Mouse (Mus musculus) hindbrain, embryonic 12.5 days (tissue): ENCODE measurements around the gene Pet100. TPM values are rescaled to one million over a fixed set of nuclear protein-coding genes. Genes with fewer than 3 reads are reported as not detected.

Experiments used
- ATAC-seq: fragments of 200-750 bp; cut with Nextera tagmentation; 2 replicates; pipeline ENCODE4 v1.8.0; 2017; ENCODE audit warnings: moderate TSS enrichment; ENCODE audit not compliant: low FRiP score
- H3K27ac ChIP-seq: fragments of 300-500 bp; sonication (generic); 2 replicates; pipeline ENCODE4 v1.5.1; 2016; ENCODE audit warnings: mild to moderate bottlenecking
- H3K27me3 ChIP-seq: fragments of 300-500 bp; sonication (generic); 2 replicates; pipeline ENCODE4 v1.6.1; 2016; ENCODE audit warnings: mild to moderate bottlenecking
- H3K36me3 ChIP-seq: fragments of 300-500 bp; sonication (generic); 2 replicates; pipeline ENCODE4 v1.6.1; 2016; ENCODE audit warnings: mild to moderate bottlenecking
- H3K4me1 ChIP-seq: fragments of 300-500 bp; sonication (generic); 2 replicates; pipeline ENCODE4 v1.6.1; 2016
- H3K4me2 ChIP-seq: fragments of 300-500 bp; sonication (generic); replicated peaks from 2 replicates; pipeline ENCODE4 v1.6.1; 2016; ENCODE audit warnings: mild to moderate bottlenecking
- H3K4me3 ChIP-seq: fragments of 300-500 bp; sonication (generic); 2 replicates; pipeline ENCODE4 v1.5.1; 2016; ENCODE audit warnings: mild to moderate bottlenecking
- H3K9ac ChIP-seq: fragments of 300-500 bp; sonication (generic); 2 replicates; pipeline ENCODE4 v1.6.1; 2016; ENCODE audit warnings: mild to moderate bottlenecking, moderate library complexity
- H3K9me3 ChIP-seq: fragments of 300-500 bp; sonication (generic); replicated peaks from 2 replicates; pipeline ENCODE4 v1.6.1; 2016; ENCODE audit warnings: mild to moderate bottlenecking
- WGBS: fragments of 180-500 bp; shearing (Covaris S2); methylation state at CpG from one replicate; pipeline ENCODE4 v1.1.7; 2016; 5-methylcytosine and 5-hydroxymethylcytosine counted together
- polyA plus RNA-seq: library from polyadenylated mRNA; unstranded; fragments of >200 nt; fragmentation: Nextera tagmentation; extraction: Ambion mirVana; gene quantifications from 2 replicates; pipeline ENCODE4 v1.2.1, GENCODE M21; 2016

The Pet100 gene
- polyA plus RNA-seq, 1 experiment from 2014 or later = 116 TPM

DNA sequence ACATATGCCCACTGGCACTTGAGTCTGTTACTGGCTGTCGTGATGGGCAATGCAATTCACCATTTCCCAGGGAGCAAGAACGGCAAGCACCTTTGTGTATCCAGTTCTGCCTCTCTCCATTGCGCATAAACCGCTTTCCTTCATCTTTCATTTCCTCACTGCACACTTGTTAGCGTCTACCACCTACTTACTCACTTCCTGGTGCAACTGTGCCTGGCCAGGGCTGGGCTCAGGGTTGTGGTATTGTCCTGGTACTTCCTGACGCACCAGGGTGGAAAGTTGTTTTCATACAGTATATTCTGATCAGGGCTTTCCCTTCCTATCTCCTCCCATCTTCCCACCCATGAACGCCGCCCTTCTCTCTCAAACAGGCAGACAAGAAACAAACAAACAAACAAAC is 39.5 kb downstream of the Pet100 start:
- no peak overlapping the region for H3K4me3 ChIP-seq
- H3K9me3 ChIP-seq = no peaks in the 10 kb centered on the region; the same call in 1 of the 2 replicates
- H3K36me3 ChIP-seq = no peaks in the 10 kb centered on the region
- no peak overlapping the region for H3K4me2 ChIP-seq
- H3K4me1 ChIP-seq = peaks cover 7% of the 10 kb centered on the region
- no peak overlapping the region for H3K27ac ChIP-seq
- no peaks in the 10 kb centered on the region for H3K27me3 ChIP-seq
- no peak overlapping the region for H3K9ac ChIP-seq
- WGBS = 79% methylated on average over 8 of the region's 8 CpGs
- ATAC-seq = no peak

- no peak overlapping the region for H3K27ac ChIP-seq
- H3K4me3 ChIP-seq = no peak overlapping the region
- no peak for ATAC-seq
- no peaks in the 10 kb centered on the region for H3K4me1 ChIP-seq
- no peaks in the 10 kb centered on the region for H3K36me3 ChIP-seq
- no peaks in the 10 kb centered on the region; the same call in 1 of the 2 replicates for H3K9me3 ChIP-seq
- no peak overlapping the region for H3K9ac ChIP-seq
- 66% methylated on average over 4 of the region's 5 CpGs for WGBS
- H3K27me3 ChIP-seq = no peaks in the 10 kb centered on the region; the same call in 1 of the 2 replicates
- no peak overlapping the region for H3K4me2 ChIP-seq
Measured at GRCm38 (mm10) chr8:3664405-3664804, 43.1 kb downstream of the Pet100 start.

GRCm38 (mm10) chr8:3665507-3665906 is 44.2 kb downstream of the Pet100 start, which contains the start of gene Mcemp1:
Mcemp1 (plus strand) TSS chr8:3665754.
- no peak for ATAC-seq
- 82% methylated on average over 6 of the region's 6 CpGs for WGBS

GRCm38 (mm10) chr8:3670388-3670787 is 49.0 kb downstream of the Pet100 start:
- Histone ChIP-seq H3K4me3 (no peak overlapping the region), H3K27ac (no peak overlapping the region), H3K27me3 (no peaks in the 10 kb centered on the region; the same call in 1 of the 2 replicates), H3K36me3 (no peaks in the 10 kb centered on the region), H3K4me1 (no peaks in the 10 kb centered on the region; the same call in 1 of the 2 replicates), H3K9ac (no peak overlapping the region), H3K4me2 (no peak overlapping the region), H3K9me3 (no peaks in the 10 kb centered on the region)
- ATAC-seq = no peak
- 93% methylated on average over 2 of the region's 2 CpGs for WGBS

More at GRCm38 (mm10) chr8:3665507-3665906, 44.2 kb downstream of the Pet100 start, which contains the start of gene Mcemp1:
- Histone ChIP-seq H3K4me2 (no peak within 1 kb of the TSS), H3K4me3 (no peak within 1 kb of the TSS), H3K9ac (no peak within 1 kb of the TSS), H3K36me3 (no peaks in the 10 kb centered on the region), H3K27me3 (no peaks in the 10 kb centered on the region; the same call in 1 of the 2 replicates), H3K27ac (no peak within 1 kb of the TSS), H3K9me3 (no peaks in the 10 kb centered on the region; the same call in 1 of the 2 replicates), H3K4me1 (no peaks in the 10 kb centered on the region)

DNA sequence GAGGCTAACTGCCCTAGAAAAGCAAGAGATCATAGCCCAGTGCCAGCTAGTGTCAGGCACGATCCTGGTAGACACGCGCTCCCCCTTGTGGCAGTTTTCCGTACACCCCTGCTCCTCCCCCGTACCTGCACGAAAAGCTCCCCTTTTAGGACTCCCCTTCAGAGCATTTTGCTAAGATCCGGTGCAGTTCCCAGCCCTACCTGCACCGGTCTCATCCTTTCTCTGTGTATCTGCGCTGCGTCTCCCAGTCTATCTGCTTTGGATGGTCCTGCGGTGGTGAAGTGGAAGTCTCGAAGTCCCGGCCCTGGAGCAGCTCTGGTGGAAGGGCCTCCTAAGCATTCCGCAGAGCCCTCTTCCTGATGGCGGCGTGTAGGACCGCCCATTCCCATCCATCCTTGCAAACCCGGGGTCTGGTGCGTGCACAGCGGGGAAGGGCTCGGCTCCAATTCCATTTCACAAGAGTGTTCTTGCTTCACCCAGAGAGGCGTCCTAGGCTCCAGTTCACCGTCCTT is 50.7 kb downstream of the Pet100 start, which contains the start of gene Fcor:
TSS of gene Fcor (minus strand) at position 383 of the 512 bp plus-strand sequence.
- Histone ChIP-seq H3K27me3 (no peaks in the 10 kb centered on the region; the same call in 1 of the 2 replicates), H3K4me3 (peak within 1 kb of the TSS; percentile 41), H3K36me3 (no peaks in the 10 kb centered on the region), H3K4me1 (peaks cover 2% of the 10 kb centered on the region; the same call in 1 of the 2 replicates), H3K9ac (peak within 1 kb of the TSS; percentile 54), H3K27ac (peak within 1 kb of the TSS; percentile 68), H3K4me2 (peak within 1 kb of the TSS; percentile 60), H3K9me3 (no peaks in the 10 kb centered on the region)
- ATAC-seq = peak; percentile 87
- under 1% methylated on average over 23 of the region's 23 CpGs for WGBS

DNA sequence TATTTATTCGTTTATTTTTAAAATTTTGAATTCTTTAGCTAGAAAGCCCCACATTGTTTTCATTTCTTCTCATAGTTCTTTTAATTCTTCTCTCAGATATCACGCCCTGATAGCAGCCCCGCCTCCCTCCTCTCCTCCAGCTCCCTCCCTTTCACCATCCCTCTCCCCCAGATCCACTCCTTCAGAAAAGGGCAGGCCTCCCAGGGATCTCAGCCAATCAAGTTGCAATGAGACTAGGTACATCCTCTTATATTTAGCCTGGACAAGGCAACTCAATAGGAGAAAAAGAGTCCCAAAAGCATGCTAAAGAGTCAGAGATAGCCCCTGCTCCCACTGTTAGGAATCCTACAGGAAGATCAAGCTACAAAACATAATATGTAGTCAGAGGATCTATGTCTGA is 53.3 kb downstream of the Pet100 start:
- H3K27ac ChIP-seq = no peak overlapping the region
- H3K4me2 ChIP-seq = no peak overlapping the region
- no peaks in the 10 kb centered on the region for H3K9me3 ChIP-seq
- H3K36me3 ChIP-seq = peaks cover 11% of the 10 kb centered on the region
- H3K4me1 ChIP-seq = peaks cover 13% of the 10 kb centered on the region
- H3K4me3 ChIP-seq = no peak overlapping the region
- no peak overlapping the region for H3K9ac ChIP-seq
- no peaks in the 10 kb centered on the region for H3K27me3 ChIP-seq
- WGBS = 39% methylated on average over 3 of the region's 3 CpGs
- ATAC-seq = no peak

Other genes with a start within 250 kb of the Pet100 start
- gene Arhgef18, start 228.5 kb upstream of the Pet100 start, polyA plus RNA-seq = 13.7 and 15.6 TPM in 2 replicates
- 3.7 and 4.3 TPM in 2 replicates for gene Pex11g, start 153.9 kb upstream of the Pet100 start, polyA plus RNA-seq
- not detected in 2 replicates for gene Tex45, start 150.7 kb upstream of the Pet100 start, polyA plus RNA-seq
- 77.9 and 79.9 TPM in 2 replicates for gene Zfp358, start 128.4 kb upstream of the Pet100 start, polyA plus RNA-seq
- gene Mcoln1, start 121.1 kb upstream of the Pet100 start, polyA plus RNA-seq = 79.5 and 83.2 TPM in 2 replicates
- 32.6 and 38.9 TPM in 2 replicates for gene Pnpla6, start 106.2 kb upstream of the Pet100 start, polyA plus RNA-seq
- 1.5 and 2.0 TPM in 2 replicates for gene C330021F23Rik, start 53.6 kb upstream of the Pet100 start, polyA plus RNA-seq
- 26.8 and 27.4 TPM in 2 replicates for gene Camsap3, start 34.3 kb upstream of the Pet100 start, polyA plus RNA-seq
- 58.9 and 59.6 TPM in 2 replicates for gene Xab2, start 232 bp upstream of the Pet100 start, polyA plus RNA-seq
- 0.56 and 0.87 TPM in 2 replicates for gene Pcp2, start 4.0 kb downstream of the Pet100 start, polyA plus RNA-seq
- gene Stxbp2, start 9.4 kb downstream of the Pet100 start, polyA plus RNA-seq = 27.1 and 27.3 TPM in 2 replicates
- gene Retn, start 34.2 kb downstream of the Pet100 start, polyA plus RNA-seq = 0.43 TPM in 1 of 2 replicates, not detected in the other
- 0.18 and 0.21 TPM in 2 replicates for gene Mcemp1, start 44.2 kb downstream of the Pet100 start, polyA plus RNA-seq
- gene Fcor, start 50.8 kb downstream of the Pet100 start, polyA plus RNA-seq = 5.3 and 8.4 TPM in 2 replicates
- 43.3 and 46.3 TPM in 2 replicates for gene Trappc5, start 54.8 kb downstream of the Pet100 start, polyA plus RNA-seq
- 0.37 and 0.60 TPM in 2 replicates for gene Fcer2a, start 72.6 kb downstream of the Pet100 start, polyA plus RNA-seq
- gene Clec4g, start 99.1 kb downstream of the Pet100 start, polyA plus RNA-seq = 0.17 TPM in 1 of 2 replicates, not detected in the other
- gene Cd209a, start 127.4 kb downstream of the Pet100 start, polyA plus RNA-seq = not detected in 2 replicates
- gene Cd209e, start 232.8 kb downstream of the Pet100 start, polyA plus RNA-seq = not detected in 2 replicates